Mouse (Mus musculus): Measurements from ENCODE around the gene Hhat.

DNA sequence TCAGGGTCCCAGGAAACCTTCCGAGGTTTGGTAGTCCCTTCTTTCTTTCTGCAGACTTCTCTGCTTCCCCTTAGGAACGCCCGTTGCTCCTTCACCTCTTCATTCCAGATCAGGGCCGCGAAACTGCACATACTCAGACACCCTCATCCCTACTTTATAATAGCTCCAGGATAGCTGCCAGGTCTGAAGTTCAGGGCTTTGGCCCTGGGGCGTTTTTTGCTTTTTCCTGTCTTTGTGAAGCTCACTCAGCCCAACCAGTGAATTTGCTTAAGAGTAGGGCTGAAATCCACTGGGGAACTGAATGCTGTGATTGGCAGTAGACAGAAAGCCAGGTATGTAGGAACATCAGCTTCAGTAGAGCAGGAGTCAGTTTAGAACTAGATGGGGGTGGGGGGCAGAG lies 293.5 kb downstream of the Hhat start:
- TF ChIP-seq POLR2A (IDR thresholded peaks at IDR 0.05; ENCODE audit: insufficient read depth, low read depth, low read length) (no peak), CTCF (IDR thresholded peaks at IDR 0.05) (no peak)
